Mouse (Mus musculus): ENCODE results near the gene Eef1akmt3. TPM values are rescaled to one million over a fixed set of nuclear protein-coding genes. Genes with fewer than 3 reads are reported as not detected.

Gene Eef1akmt3
- polyA plus RNA-seq (2014; fragmentation: Illumina TruSeq; extraction: RNeasy Lipid Tissue Mini Kit (QIAGEN cat#74804)) = 0.26 TPM

GRCm38 (mm10) chr10:127041274-127041766 lies at the start of gene Eef1akmt3, which contains the start of gene Mettl1:
Eef1akmt3 (minus strand) TSS chr10:127041513.
Mettl1 (plus strand) TSS chr10:127041414.

GRCm38 (mm10) chr10:127075080-127075479 lies 33.8 kb upstream of the Eef1akmt3 start, which contains the start of gene Agap2:
Agap2 (plus strand) TSS chr10:127075284.

GRCm38 (mm10) chr10:127070190-127071121 lies 29.1 kb upstream of the Eef1akmt3 start, which contains the start of gene Tspan31:
Tspan31 (minus strand) TSS chr10:127070264.

GRCm38 (mm10) chr10:127063239-127063872 lies 22.0 kb upstream of the Eef1akmt3 start, which contains the start of gene Cdk4:
Cdk4 (plus strand) TSS chr10:127063534.

GRCm38 (mm10) chr10:127059968-127060916 lies 18.9 kb upstream of the Eef1akmt3 start, which contains the start of gene March9:
March9 (minus strand) TSS chr10:127060184.

GRCm38 (mm10) chr10:127047954-127048353 lies 6.6 kb upstream of the Eef1akmt3 start, which contains the start of gene Cyp27b1:
Cyp27b1 (plus strand) TSS chr10:127048250.

GRCm38 (mm10) chr10:127030336-127031296 lies 10.7 kb downstream of the Eef1akmt3 start, which contains the start of gene Tsfm:
Tsfm (minus strand) TSS chr10:127030840.

GRCm38 (mm10) chr10:127000529-127000928 lies 40.8 kb downstream of the Eef1akmt3 start, which contains the start of gene Avil:
Avil (plus strand) TSS chr10:127000709.

Other genes starting within 250 kb of the Eef1akmt3 start
- 5.4 TPM for gene Atp23, start 140.2 kb downstream of the Eef1akmt3 start, polyA plus RNA-seq (2014; fragmentation: Illumina TruSeq; extraction: RNeasy Lipid Tissue Mini Kit (QIAGEN cat#74804))
- 49.7 TPM for gene Ctdsp2, start 62.8 kb downstream of the Eef1akmt3 start, polyA plus RNA-seq (2014; fragmentation: Illumina TruSeq; extraction: RNeasy Lipid Tissue Mini Kit (QIAGEN cat#74804))
- gene Avil, start 40.8 kb downstream of the Eef1akmt3 start, polyA plus RNA-seq (2014; fragmentation: Illumina TruSeq; extraction: RNeasy Lipid Tissue Mini Kit (QIAGEN cat#74804)) = not detected
- gene Tsfm, start 10.7 kb downstream of the Eef1akmt3 start, polyA plus RNA-seq (2014; fragmentation: Illumina TruSeq; extraction: RNeasy Lipid Tissue Mini Kit (QIAGEN cat#74804)) = 6.6 TPM
- gene Mettl1, start 99 bp downstream of the Eef1akmt3 start, polyA plus RNA-seq (2014; fragmentation: Illumina TruSeq; extraction: RNeasy Lipid Tissue Mini Kit (QIAGEN cat#74804)) = 4.7 TPM
- gene Cyp27b1, start 6.7 kb upstream of the Eef1akmt3 start, polyA plus RNA-seq (2014; fragmentation: Illumina TruSeq; extraction: RNeasy Lipid Tissue Mini Kit (QIAGEN cat#74804)) = not detected
- gene March9, start 18.7 kb upstream of the Eef1akmt3 start, polyA plus RNA-seq (2014; fragmentation: Illumina TruSeq; extraction: RNeasy Lipid Tissue Mini Kit (QIAGEN cat#74804)) = 3.0 TPM
- 50.1 TPM for gene Cdk4, start 22.0 kb upstream of the Eef1akmt3 start, polyA plus RNA-seq (2014; fragmentation: Illumina TruSeq; extraction: RNeasy Lipid Tissue Mini Kit (QIAGEN cat#74804))
- gene Tspan31, start 28.8 kb upstream of the Eef1akmt3 start, polyA plus RNA-seq (2014; fragmentation: Illumina TruSeq; extraction: RNeasy Lipid Tissue Mini Kit (QIAGEN cat#74804)) = 60.6 TPM
- 0.23 TPM for gene Agap2, start 33.8 kb upstream of the Eef1akmt3 start, polyA plus RNA-seq (2014; fragmentation: Illumina TruSeq; extraction: RNeasy Lipid Tissue Mini Kit (QIAGEN cat#74804))
- 8.6 TPM for gene Os9, start 79.6 kb upstream of the Eef1akmt3 start, polyA plus RNA-seq (2014; fragmentation: Illumina TruSeq; extraction: RNeasy Lipid Tissue Mini Kit (QIAGEN cat#74804))
- gene B4galnt1, start 123.7 kb upstream of the Eef1akmt3 start, polyA plus RNA-seq (2014; fragmentation: Illumina TruSeq; extraction: RNeasy Lipid Tissue Mini Kit (QIAGEN cat#74804)) = 0.31 TPM
- not detected for gene Slc26a10, start 139.1 kb upstream of the Eef1akmt3 start, polyA plus RNA-seq (2014; fragmentation: Illumina TruSeq; extraction: RNeasy Lipid Tissue Mini Kit (QIAGEN cat#74804))
- 18.3 TPM for gene Arhgef25, start 148.6 kb upstream of the Eef1akmt3 start, polyA plus RNA-seq (2014; fragmentation: Illumina TruSeq; extraction: RNeasy Lipid Tissue Mini Kit (QIAGEN cat#74804))
- 2.9 TPM for gene Dtx3, start 154.2 kb upstream of the Eef1akmt3 start, polyA plus RNA-seq (2014; fragmentation: Illumina TruSeq; extraction: RNeasy Lipid Tissue Mini Kit (QIAGEN cat#74804))
- gene Pip4k2c, start 170.1 kb upstream of the Eef1akmt3 start, polyA plus RNA-seq (2014; fragmentation: Illumina TruSeq; extraction: RNeasy Lipid Tissue Mini Kit (QIAGEN cat#74804)) = 11.7 TPM
- 0.26 TPM for gene Kif5a, start 221.8 kb upstream of the Eef1akmt3 start, polyA plus RNA-seq (2014; fragmentation: Illumina TruSeq; extraction: RNeasy Lipid Tissue Mini Kit (QIAGEN cat#74804))
- 16.8 TPM for gene Dctn2, start 224.9 kb upstream of the Eef1akmt3 start, polyA plus RNA-seq (2014; fragmentation: Illumina TruSeq; extraction: RNeasy Lipid Tissue Mini Kit (QIAGEN cat#74804))
- 3.0 TPM for gene Mbd6, start 247.5 kb upstream of the Eef1akmt3 start, polyA plus RNA-seq (2014; fragmentation: Illumina TruSeq; extraction: RNeasy Lipid Tissue Mini Kit (QIAGEN cat#74804))

Data from ovary, adult 10 weeks (tissue).